Mouse (Mus musculus) stomach, embryonic 14.5 days (tissue): ENCODE data around the gene Nhlrc4. TPM values are rescaled to one million over a fixed set of nuclear protein-coding genes. Genes with fewer than 3 reads are reported as not detected.

ENCODE experiments used
- ATAC-seq: fragments of 200-750 bp; cut with Nextera tagmentation; 2 replicates; pipeline ENCODE4 v1.8.0; 2017; ENCODE audit warnings: low read depth, moderate TSS enrichment; ENCODE audit not compliant: insufficient number of reproducible peaks, insufficient read depth, low FRiP score
- H3K27ac ChIP-seq: fragments of 300-500 bp; sonication (generic); 2 replicates; pipeline ENCODE4 v1.5.1; 2014; ENCODE audit warnings: mild to moderate bottlenecking, low read length, moderate library complexity, mixed read lengths
- H3K27me3 ChIP-seq: fragments of 300-500 bp; sonication (generic); 2 replicates; pipeline ENCODE4 v1.6.1; 2014; ENCODE audit warnings: low read length, control low read depth, mixed read lengths; ENCODE audit not compliant: control insufficient read depth, insufficient read depth
- H3K36me3 ChIP-seq: fragments of 300-500 bp; sonication (generic); 2 replicates; pipeline ENCODE4 v1.6.1; 2014; ENCODE audit warnings: mild to moderate bottlenecking, control low read depth, low read length, moderate library complexity, mixed read lengths; ENCODE audit not compliant: control insufficient read depth, insufficient read depth
- H3K4me1 ChIP-seq: fragments of 300-500 bp; sonication (generic); 2 replicates; pipeline ENCODE4 v1.6.1; 2014; ENCODE audit warnings: low read length, control low read depth, mixed read lengths; ENCODE audit not compliant: control insufficient read depth, insufficient read depth
- H3K4me2 ChIP-seq: fragments of 300-500 bp; sonication (generic); replicated peaks from 2 replicates; pipeline ENCODE4 v1.6.1; 2014; ENCODE audit warnings: low read depth, low read length, control low read depth
- H3K4me3 ChIP-seq: fragments of 300-500 bp; sonication (generic); 2 replicates; pipeline ENCODE4 v1.5.1; 2014; ENCODE audit warnings: low read depth, low read length, control low read depth
- H3K9ac ChIP-seq: fragments of 300-500 bp; sonication (generic); replicated peaks from 2 replicates; pipeline ENCODE4 v1.6.1; 2014; ENCODE audit warnings: low read depth, mild to moderate bottlenecking, control low read depth, low read length, moderate library complexity, mixed read lengths
- H3K9me3 ChIP-seq: fragments of 300-500 bp; sonication (generic); 2 replicates; pipeline ENCODE4 v1.6.1; 2016; ENCODE audit warnings: low read depth, low read length, control low read depth; ENCODE audit not compliant: control insufficient read depth
- WGBS: fragments of 180-500 bp; shearing (Covaris S2); extraction: QIAGEN DNeasy Blood & Tissue Kit; methylation state at CpG from one replicate; pipeline ENCODE4 v1.1.7; 2014; 5-methylcytosine and 5-hydroxymethylcytosine counted together
- polyA plus RNA-seq: library from polyadenylated mRNA; unstranded; fragments of >200 nt; fragmentation: Nextera tagmentation; extraction: Ambion mirVana; gene quantifications from 2 replicates; pipeline ENCODE4 v1.2.1, GENCODE M21; 2014

Gene Nhlrc4
- polyA plus RNA-seq, 1 experiment from 2014 or later: 0.72 TPM

- Histone ChIP-seq H3K4me3 (no peak overlapping the region), H3K27ac (no peak overlapping the region), H3K9me3 (no peaks in the 10 kb centered on the region), H3K4me1 (no peaks in the 10 kb centered on the region), H3K27me3 (no peaks in the 10 kb centered on the region), H3K9ac (no peak overlapping the region), H3K36me3 (peaks cover 5% of the 10 kb centered on the region), H3K4me2 (no peak overlapping the region)
- 39% methylated on average over 2 of the region's 2 CpGs for WGBS
- ATAC-seq: no peak
These were observed 50.7 kb downstream of the Nhlrc4 start for GRCm38 (mm10) chr17:25893975-25894617.

Other genes starting within 250 kb of the Nhlrc4 start
- 1.7 and 3.7 TPM in 2 replicates for gene Gng13, start 227.8 kb downstream of the Nhlrc4 start, polyA plus RNA-seq
- gene Chtf18, start 217.5 kb downstream of the Nhlrc4 start, polyA plus RNA-seq: 17.3 and 18.6 TPM in 2 replicates
- 22.1 and 25.0 TPM in 2 replicates for gene Rpusd1, start 217.3 kb downstream of the Nhlrc4 start, polyA plus RNA-seq
- gene Mslnl, start 208.9 kb downstream of the Nhlrc4 start, polyA plus RNA-seq: not detected in 2 replicates
- gene Msln, start 190.6 kb downstream of the Nhlrc4 start, polyA plus RNA-seq: 29.5 and 36.0 TPM in 2 replicates
- gene Narfl, start 171.2 kb downstream of the Nhlrc4 start, polyA plus RNA-seq: 26.0 and 29.0 TPM in 2 replicates
- gene Haghl, start 159.3 kb downstream of the Nhlrc4 start, polyA plus RNA-seq: 76.8 and 76.9 TPM in 2 replicates
- gene Ccdc78, start 158.4 kb downstream of the Nhlrc4 start, polyA plus RNA-seq: 0.30 TPM in 1 of 2 replicates, not detected in the other
- gene Fam173a, start 152.1 kb downstream of the Nhlrc4 start, polyA plus RNA-seq: 109 and 110 TPM in 2 replicates
- gene AC134908.4, start 149.3 kb downstream of the Nhlrc4 start, polyA plus RNA-seq: not detected in 2 replicates
- 6.9 and 8.7 TPM in 2 replicates for gene Metrn, start 147.8 kb downstream of the Nhlrc4 start, polyA plus RNA-seq
- 4.5 and 4.6 TPM in 2 replicates for gene Fbxl16, start 135.9 kb downstream of the Nhlrc4 start, polyA plus RNA-seq
- 25.3 and 28.3 TPM in 2 replicates for gene Wdr24, start 121.3 kb downstream of the Nhlrc4 start, polyA plus RNA-seq
- gene Jmjd8, start 116.1 kb downstream of the Nhlrc4 start, polyA plus RNA-seq: 41.9 and 44.4 TPM in 2 replicates
- gene Stub1, start 111.6 kb downstream of the Nhlrc4 start, polyA plus RNA-seq: 321 and 347 TPM in 2 replicates
- gene Rhbdl1, start 107.7 kb downstream of the Nhlrc4 start, polyA plus RNA-seq: 2.7 and 3.2 TPM in 2 replicates
- 1.4 and 2.1 TPM in 2 replicates for gene Gm20683, start 103.2 kb downstream of the Nhlrc4 start, polyA plus RNA-seq
- gene Rhot2, start 100.1 kb downstream of the Nhlrc4 start, polyA plus RNA-seq: 11.2 and 13.6 TPM in 2 replicates
- gene Wdr90, start 83.5 kb downstream of the Nhlrc4 start, polyA plus RNA-seq: 20.1 and 22.5 TPM in 2 replicates
- gene Mcrip2, start 76.2 kb downstream of the Nhlrc4 start, polyA plus RNA-seq: 23.2 and 23.3 TPM in 2 replicates
- 66.9 and 67.5 TPM in 2 replicates for gene Mettl26, start 69.9 kb downstream of the Nhlrc4 start, polyA plus RNA-seq
- gene Wfikkn1, start 64.1 kb downstream of the Nhlrc4 start, polyA plus RNA-seq: 0.52 and 0.65 TPM in 2 replicates
- gene Rab40c, start 25.2 kb downstream of the Nhlrc4 start, polyA plus RNA-seq: 17.0 and 17.2 TPM in 2 replicates
- gene Pigq, start within 50 bp of the Nhlrc4 start, polyA plus RNA-seq: 59.4 and 59.7 TPM in 2 replicates
- gene A930017K11Rik, start 7.6 kb upstream of the Nhlrc4 start, polyA plus RNA-seq: 0.32 and 0.41 TPM in 2 replicates
- 23.9 and 27.1 TPM in 2 replicates for gene Capn15, start 40.8 kb upstream of the Nhlrc4 start, polyA plus RNA-seq
- gene Rab11fip3, start 124.6 kb upstream of the Nhlrc4 start, polyA plus RNA-seq: 11.4 and 12.8 TPM in 2 replicates
- 34.9 and 40.4 TPM in 2 replicates for gene Decr2, start 145.4 kb upstream of the Nhlrc4 start, polyA plus RNA-seq
- gene Nme4, start 150.6 kb upstream of the Nhlrc4 start, polyA plus RNA-seq: 90.7 and 96.5 TPM in 2 replicates
- 2.9 and 3.9 TPM in 2 replicates for gene Tmem8, start 168.3 kb upstream of the Nhlrc4 start, polyA plus RNA-seq
- gene Mrpl28, start 178.5 kb upstream of the Nhlrc4 start, polyA plus RNA-seq: 214 and 221 TPM in 2 replicates
- 10.5 and 12.9 TPM in 2 replicates for gene Axin1, start 193.7 kb upstream of the Nhlrc4 start, polyA plus RNA-seq